Mouse (Mus musculus) left cerebral cortex, adult 11 months (tissue): ENCODE results near the gene 1190007I07Rik.
A peak's percentile ranks its signal among the peaks of the same experiment; 100 is the strongest.

Experiments used
- DNase-seq: peaks from one replicate; pipeline ENCODE4 v3.0.0; 2022; ENCODE audit warnings: low spot score

1190007I07Rik gene

GRCm38 (mm10) chr10:82622671-82623552, at the start of gene 1190007I07Rik:
TSS of gene 1190007I07Rik (minus strand) at chr10:82623228.
- DNase-seq, result peak; percentile 71

GRCm38 (mm10) chr10:82670205-82670604, 47.2 kb upstream of the 1190007I07Rik start:
- no peak for DNase-seq

GRCm38 (mm10) chr10:82666436-82667234, 43.6 kb upstream of the 1190007I07Rik start:
- DNase-seq, result peak; percentile 81

- DNase-seq, result no peak
Observed at GRCm38 (mm10) chr10:82665951-82666350, 42.9 kb upstream of the 1190007I07Rik start.

- no peak for DNase-seq
Observed at GRCm38 (mm10) chr10:82663289-82663688, 40.3 kb upstream of the 1190007I07Rik start.

- DNase-seq, result peak; percentile 26
Observed at GRCm38 (mm10) chr10:82662267-82662990, 39.4 kb upstream of the 1190007I07Rik start.

- peak; percentile 69 for DNase-seq
Observed at GRCm38 (mm10) chr10:82661820-82662219, 38.8 kb upstream of the 1190007I07Rik start.

GRCm38 (mm10) chr10:82654581-82654980, 31.6 kb upstream of the 1190007I07Rik start:
- no peak for DNase-seq

GRCm38 (mm10) chr10:82652625-82653024, 29.6 kb upstream of the 1190007I07Rik start:
- no peak for DNase-seq

GRCm38 (mm10) chr10:82651221-82651620, 28.2 kb upstream of the 1190007I07Rik start:
- no peak for DNase-seq

GRCm38 (mm10) chr10:82647205-82647811, 24.3 kb upstream of the 1190007I07Rik start:
- DNase-seq, result no peak

- DNase-seq, result no peak
Observed at GRCm38 (mm10) chr10:82646083-82646482, 23.1 kb upstream of the 1190007I07Rik start.

- DNase-seq, result no peak
Observed at GRCm38 (mm10) chr10:82641481-82641880, 18.5 kb upstream of the 1190007I07Rik start.

GRCm38 (mm10) chr10:82639032-82639698, 16.1 kb upstream of the 1190007I07Rik start:
- DNase-seq, result no peak

GRCm38 (mm10) chr10:82636321-82636720, 13.3 kb upstream of the 1190007I07Rik start:
- DNase-seq, result no peak

- DNase-seq, result no peak
Observed at GRCm38 (mm10) chr10:82634348-82634747, 11.3 kb upstream of the 1190007I07Rik start.

- DNase-seq, result no peak
Observed at GRCm38 (mm10) chr10:82632496-82633280, 9.7 kb upstream of the 1190007I07Rik start.

- no peak for DNase-seq
Observed at GRCm38 (mm10) chr10:82631133-82631532, 8.1 kb upstream of the 1190007I07Rik start.

- no peak for DNase-seq
Observed at GRCm38 (mm10) chr10:82630497-82630896, 7.5 kb upstream of the 1190007I07Rik start.

- peak; percentile 82 for DNase-seq
Observed at GRCm38 (mm10) chr10:82629586-82630255, 6.7 kb upstream of the 1190007I07Rik start, which contains the start of gene Tdg. TSS of gene Tdg (plus strand) at chr10:82629828.
